Mouse (Mus musculus): ENCODE measurements around the gene Mcat. TPM values are rescaled to one million over a fixed set of nuclear protein-coding genes. Genes with fewer than 3 reads are reported as not detected.

The Mcat gene
- polyA plus RNA-seq, 1 experiment from 2014 or later, result 33.4 TPM

GRCm38 (mm10) chr15:83592260-83593188 lies 28.9 kb upstream of the Mcat start:
- no peak for ATAC-seq (ENCODE audit: insufficient number of reproducible peaks, insufficient read depth, low FRiP score, low read depth)
- WGBS, result 50% methylated on average over 8 of the region's 8 CpGs
- H3K36me3 ChIP-seq (ENCODE audit: control insufficient read depth, insufficient read depth, low read length), result 0 out of 2 replicates have a peak, but pooled peaks cover 9% of the 10 kb centered on the region
- H3K27ac ChIP-seq (replicated peaks in 1 of 2; ENCODE audit: control insufficient read depth in 1 of 2, insufficient read depth in 1 of 2, low read depth in 2 of 2, low read length in 2 of 2), result no peak overlapping the region
- peak overlapping the region; percentile 88; the same call in 1 of the 2 replicates for H3K4me2 ChIP-seq (ENCODE audit: low read length)
- H3K4me3 ChIP-seq (ENCODE audit: control insufficient read depth in 1 of 2, insufficient read depth in 1 of 2, low read depth in 1 of 2, low read length in 2 of 2), result no peak overlapping the region
- no peaks in the 10 kb centered on the region for H3K27me3 ChIP-seq (ENCODE audit: control insufficient read depth, insufficient read depth, low read length)
- H3K4me1 ChIP-seq (ENCODE audit: control insufficient read depth in 2 of 2, insufficient read depth in 2 of 2, low read length in 2 of 2), result peaks cover 18 to 21% of the 10 kb centered on the region in 2 experiments
- H3K9me3 ChIP-seq (ENCODE audit: control insufficient read depth, low read length), result no peaks in the 10 kb centered on the region
- 0 out of 2 replicates have a peak overlapping the region, but pooled peaks have one; percentile 4 for H3K9ac ChIP-seq (ENCODE audit: low read length)

GRCm38 (mm10) chr15:83591758-83592157 lies 28.2 kb upstream of the Mcat start:
- Histone ChIP-seq H3K9me3 (ENCODE audit: control insufficient read depth, low read length) (no peaks in the 10 kb centered on the region), H3K4me3 (ENCODE audit: control insufficient read depth in 1 of 2, insufficient read depth in 1 of 2, low read depth in 1 of 2, low read length in 2 of 2) (no peak overlapping the region), H3K4me2 (ENCODE audit: low read length) (no peak overlapping the region), H3K9ac (ENCODE audit: low read length) (no peak overlapping the region), H3K27me3 (ENCODE audit: control insufficient read depth, insufficient read depth, low read length) (no peaks in the 10 kb centered on the region), H3K4me1 (ENCODE audit: control insufficient read depth in 2 of 2, insufficient read depth in 2 of 2, low read length in 2 of 2) (peaks cover 18 to 21% of the 10 kb centered on the region in 2 experiments), H3K27ac (replicated peaks in 1 of 2; ENCODE audit: control insufficient read depth in 1 of 2, insufficient read depth in 1 of 2, low read depth in 2 of 2, low read length in 2 of 2) (no peak overlapping the region), H3K36me3 (ENCODE audit: control insufficient read depth, insufficient read depth, low read length) (peaks cover 17% of the 10 kb centered on the region)
- no peak for ATAC-seq (ENCODE audit: insufficient number of reproducible peaks, insufficient read depth, low FRiP score, low read depth)
- WGBS, result 73% methylated on average over 6 of the region's 6 CpGs

- peaks cover 18 to 21% of the 10 kb centered on the region in 2 experiments for H3K4me1 ChIP-seq (ENCODE audit: control insufficient read depth in 2 of 2, insufficient read depth in 2 of 2, low read length in 2 of 2)
Observed at GRCm38 (mm10) chr15:83590841-83591240, 27.3 kb upstream of the Mcat start.

GRCm38 (mm10) chr15:83584741-83585220 lies 21.2 kb upstream of the Mcat start:
- Histone ChIP-seq H3K4me2 (ENCODE audit: low read length) (no peak overlapping the region), H3K27ac (replicated peaks in 1 of 2; ENCODE audit: control insufficient read depth in 1 of 2, insufficient read depth in 1 of 2, low read depth in 2 of 2, low read length in 2 of 2) (no peak overlapping the region), H3K4me1 (ENCODE audit: control insufficient read depth in 2 of 2, insufficient read depth in 2 of 2, low read length in 2 of 2) (no peaks in the 10 kb centered on the region), H3K27me3 (ENCODE audit: control insufficient read depth, insufficient read depth, low read length) (no peaks in the 10 kb centered on the region), H3K4me3 (ENCODE audit: control insufficient read depth in 1 of 2, insufficient read depth in 1 of 2, low read depth in 1 of 2, low read length in 2 of 2) (no peak overlapping the region), H3K36me3 (ENCODE audit: control insufficient read depth, insufficient read depth, low read length) (peaks cover 78% of the 10 kb centered on the region), H3K9ac (ENCODE audit: low read length) (no peak overlapping the region), H3K9me3 (ENCODE audit: control insufficient read depth, low read length) (peaks cover 8% of the 10 kb centered on the region)
- 93% methylated on average over 6 of the region's 6 CpGs for WGBS
- no peak for ATAC-seq (ENCODE audit: insufficient number of reproducible peaks, insufficient read depth, low FRiP score, low read depth)

More at GRCm38 (mm10) chr15:83590841-83591240, 27.3 kb upstream of the Mcat start:
- H3K4me3 ChIP-seq (ENCODE audit: control insufficient read depth in 1 of 2, insufficient read depth in 1 of 2, low read depth in 1 of 2, low read length in 2 of 2), result no peak overlapping the region
- WGBS, result 97% methylated on average over 4 of the region's 4 CpGs
- no peak for ATAC-seq (ENCODE audit: insufficient number of reproducible peaks, insufficient read depth, low FRiP score, low read depth)
- H3K27ac ChIP-seq (replicated peaks in 1 of 2; ENCODE audit: control insufficient read depth in 1 of 2, insufficient read depth in 1 of 2, low read depth in 2 of 2, low read length in 2 of 2), result no peak overlapping the region
- peaks cover 8% of the 10 kb centered on the region for H3K9me3 ChIP-seq (ENCODE audit: control insufficient read depth, low read length)
- no peaks in the 10 kb centered on the region for H3K27me3 ChIP-seq (ENCODE audit: control insufficient read depth, insufficient read depth, low read length)
- H3K4me2 ChIP-seq (ENCODE audit: low read length), result no peak overlapping the region
- peaks cover 26% of the 10 kb centered on the region for H3K36me3 ChIP-seq (ENCODE audit: control insufficient read depth, insufficient read depth, low read length)
- no peak overlapping the region for H3K9ac ChIP-seq (ENCODE audit: low read length)

- no peaks in the 10 kb centered on the region for H3K27me3 ChIP-seq (ENCODE audit: control insufficient read depth, insufficient read depth, low read length)
- H3K4me1 ChIP-seq (ENCODE audit: control insufficient read depth in 2 of 2, insufficient read depth in 2 of 2, low read length in 2 of 2), result no peaks in the 10 kb centered on the region
- peak; percentile 42; the same call in 1 of the 2 replicates for ATAC-seq (ENCODE audit: insufficient number of reproducible peaks, insufficient read depth, low FRiP score, low read depth)
- no peak overlapping the region for H3K4me3 ChIP-seq (ENCODE audit: control insufficient read depth in 1 of 2, insufficient read depth in 1 of 2, low read depth in 1 of 2, low read length in 2 of 2)
- no peak overlapping the region for H3K9ac ChIP-seq (ENCODE audit: low read length)
- H3K4me2 ChIP-seq (ENCODE audit: low read length), result no peak overlapping the region
- peaks cover 89% of the 10 kb centered on the region for H3K36me3 ChIP-seq (ENCODE audit: control insufficient read depth, insufficient read depth, low read length)
- H3K9me3 ChIP-seq (ENCODE audit: control insufficient read depth, low read length), result peaks cover 8% of the 10 kb centered on the region
- no peak overlapping the region for H3K27ac ChIP-seq (replicated peaks in 1 of 2; ENCODE audit: control insufficient read depth in 1 of 2, insufficient read depth in 1 of 2, low read depth in 2 of 2, low read length in 2 of 2)
- 75% methylated on average over 8 of the region's 8 CpGs for WGBS
Observed at GRCm38 (mm10) chr15:83583419-83584156, 20.0 kb upstream of the Mcat start.

GRCm38 (mm10) chr15:83582931-83583330 lies 19.3 kb upstream of the Mcat start:
- Histone ChIP-seq H3K9me3 (ENCODE audit: control insufficient read depth, low read length) (peaks cover 8% of the 10 kb centered on the region), H3K4me3 (ENCODE audit: control insufficient read depth in 1 of 2, insufficient read depth in 1 of 2, low read depth in 1 of 2, low read length in 2 of 2) (no peak overlapping the region), H3K27me3 (ENCODE audit: control insufficient read depth, insufficient read depth, low read length) (no peaks in the 10 kb centered on the region), H3K4me1 (ENCODE audit: control insufficient read depth in 2 of 2, insufficient read depth in 2 of 2, low read length in 2 of 2) (no peaks in the 10 kb centered on the region), H3K27ac (replicated peaks in 1 of 2; ENCODE audit: control insufficient read depth in 1 of 2, insufficient read depth in 1 of 2, low read depth in 2 of 2, low read length in 2 of 2) (no peak overlapping the region), H3K9ac (ENCODE audit: low read length) (no peak overlapping the region), H3K36me3 (ENCODE audit: control insufficient read depth, insufficient read depth, low read length) (peaks cover 89% of the 10 kb centered on the region), H3K4me2 (ENCODE audit: low read length) (no peak overlapping the region)
- 85% methylated on average over 4 of the region's 4 CpGs for WGBS
- ATAC-seq (ENCODE audit: insufficient number of reproducible peaks, insufficient read depth, low FRiP score, low read depth), result no peak

GRCm38 (mm10) chr15:83576651-83577050 lies 13.1 kb upstream of the Mcat start:
- H3K9ac ChIP-seq (ENCODE audit: low read length), result no peak overlapping the region
- no peaks in the 10 kb centered on the region for H3K27me3 ChIP-seq (ENCODE audit: control insufficient read depth, insufficient read depth, low read length)
- H3K4me3 ChIP-seq (ENCODE audit: control insufficient read depth in 1 of 2, insufficient read depth in 1 of 2, low read depth in 1 of 2, low read length in 2 of 2), result no peak overlapping the region
- no peaks in the 10 kb centered on the region for H3K9me3 ChIP-seq (ENCODE audit: control insufficient read depth, low read length)
- ATAC-seq (ENCODE audit: insufficient number of reproducible peaks, insufficient read depth, low FRiP score, low read depth), result no peak
- H3K4me2 ChIP-seq (ENCODE audit: low read length), result no peak overlapping the region
- WGBS, result 86% methylated on average over 9 of the region's 9 CpGs
- no peak overlapping the region for H3K27ac ChIP-seq (replicated peaks in 1 of 2; ENCODE audit: control insufficient read depth in 1 of 2, insufficient read depth in 1 of 2, low read depth in 2 of 2, low read length in 2 of 2)
- H3K36me3 ChIP-seq (ENCODE audit: control insufficient read depth, insufficient read depth, low read length), result peaks cover 87% of the 10 kb centered on the region
- no peaks in the 10 kb centered on the region for H3K4me1 ChIP-seq (ENCODE audit: control insufficient read depth in 2 of 2, insufficient read depth in 2 of 2, low read length in 2 of 2)

Data from heart, embryonic 14.5 days (tissue).